Mouse (Mus musculus) ES-E14 (cell line): Measurements from ENCODE around the gene Soga3. TPM values are rescaled to one million over a fixed set of nuclear protein-coding genes. Genes with fewer than 3 reads are reported as not detected.

ENCODE experiments used
- DNase-seq: peaks from one replicate; pipeline ENCODE4 v3.0.0-alpha.2; 2013; ENCODE audit warnings: low read depth, low spot score
- H3K27ac ChIP-seq: 2 replicates; pipeline ENCODE4 v1.5.1; 2012; ENCODE audit warnings: low read depth, mild to moderate bottlenecking, low read length, moderate library complexity, mixed read lengths; ENCODE audit not compliant: poor library complexity, insufficient read depth, severe bottlenecking
- H3K36me3 ChIP-seq: 2 replicates; pipeline ENCODE4 v1.6.1; 2012; ENCODE audit warnings: mild to moderate bottlenecking, low read length, moderate library complexity, mixed read lengths; ENCODE audit not compliant: control insufficient read depth, poor library complexity, insufficient read depth, severe bottlenecking
- H3K4me1 ChIP-seq, 2 experiments: fragments of 150-350 bp in 1 of 2; sonication (generic) in 1 of 2; 2 replicates each; pipeline ENCODE4 v1.6.1; 2012; ENCODE audit warnings: low read length in 2 of 2, mild to moderate bottlenecking in 1 of 2, mixed read lengths in 1 of 2; ENCODE audit not compliant: control insufficient read depth in 2 of 2, insufficient read depth in 2 of 2, poor library complexity in 1 of 2
- H3K4me3 ChIP-seq, 2 experiments: fragments of 150-350 bp in 1 of 2; sonication (generic) in 1 of 2; 2 replicates each; pipeline ENCODE4 v1.5.1; 2012; ENCODE audit warnings: low read length in 2 of 2, low read depth in 1 of 2, mild to moderate bottlenecking in 1 of 2, mixed read lengths in 1 of 2; ENCODE audit not compliant: insufficient read depth in 1 of 2, poor library complexity in 1 of 2, severe bottlenecking in 1 of 2
- H3K9ac ChIP-seq: 2 replicates; pipeline ENCODE4 v1.6.1; 2012; ENCODE audit warnings: low read depth, mild to moderate bottlenecking, low read length, mixed read lengths; ENCODE audit not compliant: poor library complexity, insufficient read depth, severe bottlenecking
- H3K9me3 ChIP-seq: fragments of 150-350 bp; sonication (generic); 2 replicates; pipeline ENCODE4 v1.6.1; 2012; ENCODE audit warnings: low read depth, mild to moderate bottlenecking, low read length; ENCODE audit not compliant: control insufficient read depth, insufficient read depth
- CHD2 ChIP-seq: IDR thresholded peaks from 2 replicates; pipeline ENCODE4 v1.6.1; 2014; ENCODE audit warnings: mild to moderate bottlenecking, low read depth, low read length, inconsistent platforms
- HCFC1 ChIP-seq: IDR thresholded peaks from 2 replicates; pipeline ENCODE4 v1.6.1; 2012; ENCODE audit warnings: low read length, inconsistent platforms, borderline replicate concordance; ENCODE audit not compliant: insufficient read depth
- MAFK ChIP-seq: IDR thresholded peaks from 2 replicates; pipeline ENCODE4 v1.6.1; 2014; ENCODE audit warnings: mild to moderate bottlenecking, low read depth, low read length, inconsistent platforms; ENCODE audit not compliant: insufficient read depth
- ZC3H11A ChIP-seq: IDR thresholded peaks from 2 replicates; pipeline ENCODE4 v1.6.1; 2012; ENCODE audit warnings: low read depth, mild to moderate bottlenecking, inconsistent platforms, low read length, borderline replicate concordance
- ZNF384 ChIP-seq: IDR thresholded peaks from 2 replicates; pipeline ENCODE4 v1.6.1; 2012; ENCODE audit warnings: low read depth, low read length, inconsistent platforms
- in situ Hi-C, 2 experiments: fragments of 600-800 bp; cut with MboI; formaldehyde crosslinking; loops; one replicate each; pipeline ENCODE4 v1.15.1; 2025; ENCODE audit warnings: low sequenced_read_pairs in 2 of 2, inconsistent platforms in 1 of 2; ENCODE audit not compliant: unreplicated experiment in 2 of 2
- total RNA-seq: library from RNA; depleted of rRNA; stranded (reverse); fragments of 300-350 nt; gene quantifications from 2 replicates; pipeline ENCODE4 v1.2.3, GENCODE M21; 2012

The Soga3 gene
- total RNA-seq, 1 experiment, result 13.3 TPM

DNA sequence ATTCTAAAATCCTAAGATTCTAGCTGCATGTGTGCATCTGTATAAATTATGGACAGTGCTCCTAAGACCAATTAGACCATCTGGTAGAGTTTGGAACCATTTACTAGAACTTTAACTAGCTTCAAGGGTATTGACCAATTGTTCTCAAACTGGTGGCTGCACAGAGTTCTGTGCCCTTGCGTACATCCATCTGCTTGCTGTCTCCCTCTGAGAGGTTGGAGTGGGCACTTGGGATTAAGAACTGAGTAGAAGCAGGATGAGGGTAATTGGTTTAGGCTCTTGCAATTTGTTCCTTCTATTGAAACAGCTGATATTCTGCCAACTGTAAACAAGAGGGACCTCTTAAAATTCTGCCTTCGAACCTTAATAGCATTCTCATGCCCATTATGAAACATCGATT lies 11.7 kb downstream of the Soga3 start:
- no peak for DNase-seq
- no peaks in the 10 kb centered on the region for H3K4me1 ChIP-seq
- in situ Hi-C loops, result no loop called here
- TF ChIP-seq HCFC1, result no peak
- TF ChIP-seq MAFK, result no peak
- no peak for TF ChIP-seq ZNF384
- TF ChIP-seq ZC3H11A, result no peak
- no peak for TF ChIP-seq CHD2
- no peak overlapping the region for H3K27ac ChIP-seq
- H3K9me3 ChIP-seq, result no peaks in the 10 kb centered on the region
- H3K36me3 ChIP-seq, result no peaks in the 10 kb centered on the region
- H3K4me3 ChIP-seq, result no peak overlapping the region
- no peak overlapping the region for H3K9ac ChIP-seq

DNA sequence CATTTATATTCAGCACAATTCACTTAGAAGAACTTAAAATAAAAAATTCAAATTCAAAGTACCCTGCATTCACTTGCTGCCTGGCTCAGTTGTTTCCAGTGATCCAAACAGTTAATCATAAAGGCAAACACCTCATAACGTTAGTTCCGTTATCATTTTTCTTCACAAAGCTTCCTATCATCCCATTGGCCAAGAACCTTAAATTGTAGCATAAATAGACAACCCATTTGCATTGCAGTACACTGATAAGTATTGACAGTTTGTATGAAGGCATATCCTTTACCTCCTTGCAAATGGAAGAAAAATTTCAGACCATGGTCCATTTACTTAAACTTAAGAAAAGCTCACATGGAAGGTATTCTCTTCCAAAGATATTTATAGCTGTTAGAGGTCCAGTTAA lies 18.0 kb downstream of the Soga3 start:
- TF ChIP-seq CHD2, result no peak
- TF ChIP-seq ZNF384, result no peak
- TF ChIP-seq ZC3H11A, result no peak
- TF ChIP-seq MAFK, result no peak
- TF ChIP-seq HCFC1, result no peak
- no peaks in the 10 kb centered on the region for H3K4me1 ChIP-seq
- in situ Hi-C loops, result no loop called here
- H3K9me3 ChIP-seq, result no peaks in the 10 kb centered on the region
- H3K9ac ChIP-seq, result no peak overlapping the region
- no peaks in the 10 kb centered on the region for H3K36me3 ChIP-seq
- no peak overlapping the region for H3K4me3 ChIP-seq
- DNase-seq, result no peak
- H3K27ac ChIP-seq, result no peak overlapping the region

DNA sequence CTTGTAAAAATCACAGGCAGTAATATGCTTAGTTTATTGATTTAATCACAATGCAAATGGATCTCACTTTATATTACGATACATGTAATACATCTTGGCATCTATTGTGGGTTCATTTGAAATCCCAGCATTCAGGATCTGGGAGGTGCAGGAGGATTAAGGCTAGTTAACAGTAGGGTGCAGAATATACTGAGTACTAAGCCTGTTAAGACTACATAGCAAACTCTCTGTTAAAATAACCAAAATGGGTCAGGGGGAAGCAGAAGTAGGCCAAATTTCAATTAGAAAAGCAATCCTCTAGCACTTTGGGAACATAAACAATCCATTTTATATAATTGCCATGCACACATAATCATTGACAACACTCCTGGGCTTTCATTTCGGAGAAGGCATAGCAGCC lies 30.1 kb downstream of the Soga3 start:
- H3K9me3 ChIP-seq, result no peaks in the 10 kb centered on the region
- no peaks in the 10 kb centered on the region; the same call in 1 of the 2 replicates for H3K36me3 ChIP-seq
- in situ Hi-C loops, result no loop called here
- no peak overlapping the region for H3K9ac ChIP-seq
- TF ChIP-seq MAFK (no peak), CHD2 (no peak), HCFC1 (no peak), ZC3H11A (no peak), ZNF384 (no peak)
- no peaks in the 10 kb centered on the region for H3K4me1 ChIP-seq
- H3K27ac ChIP-seq, result no peak overlapping the region
- H3K4me3 ChIP-seq, result no peak overlapping the region
- DNase-seq, result no peak

DNA sequence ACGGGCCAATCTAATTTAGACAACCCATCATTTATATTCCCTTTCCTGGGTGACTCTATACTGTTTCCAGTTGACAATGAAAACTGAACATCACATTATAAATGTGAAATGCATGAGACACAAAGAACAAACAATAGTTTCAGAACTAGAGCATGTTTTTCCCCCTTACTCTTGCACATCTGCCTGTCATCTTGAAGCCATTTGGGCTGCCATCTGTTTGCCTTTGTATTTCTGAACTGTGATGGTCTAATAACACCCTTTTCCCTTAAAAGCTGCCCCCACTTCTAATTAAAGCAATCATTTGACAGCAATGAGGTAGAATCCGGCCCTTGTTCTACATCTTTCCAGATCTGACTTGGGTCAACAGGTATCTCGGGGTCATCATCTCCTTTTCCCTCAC lies 32.0 kb downstream of the Soga3 start:
- Histone ChIP-seq H3K36me3 (no peaks in the 10 kb centered on the region; the same call in 1 of the 2 replicates), H3K4me3 (no peak overlapping the region)
- no peak for DNase-seq

DNA sequence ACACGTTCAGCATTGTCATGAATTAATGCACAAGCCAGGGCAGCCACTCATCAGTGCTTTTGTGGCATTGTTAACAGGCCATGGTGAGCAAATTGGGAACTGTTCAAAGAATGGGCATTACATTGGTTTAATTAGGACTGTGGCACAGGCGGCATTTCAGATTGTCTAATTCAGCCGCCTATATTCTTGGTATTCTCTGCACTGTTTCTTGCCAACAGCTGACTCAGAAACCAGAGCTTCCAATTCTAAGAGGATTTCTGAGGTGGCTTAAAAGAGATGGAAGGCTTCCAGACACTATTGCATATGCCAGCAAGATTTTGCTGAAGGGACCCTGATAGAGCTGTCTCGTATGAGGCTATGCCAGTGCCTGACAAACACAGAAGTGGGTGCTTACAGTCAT lies 33.2 kb downstream of the Soga3 start:
- Histone ChIP-seq H3K36me3 (no peaks in the 10 kb centered on the region; the same call in 1 of the 2 replicates), H3K9ac (no peak overlapping the region), H3K9me3 (no peaks in the 10 kb centered on the region), H3K4me1 (no peaks in the 10 kb centered on the region), H3K27ac (no peak overlapping the region), H3K4me3 (no peak overlapping the region)
- in situ Hi-C loops, result no loop called here
- DNase-seq, result no peak
- TF ChIP-seq CHD2 (no peak), ZC3H11A (no peak), HCFC1 (no peak), ZNF384 (no peak), MAFK (no peak)

More for the DNA sequence above, 32.0 kb downstream of the Soga3 start:
- Histone ChIP-seq H3K9me3 (no peaks in the 10 kb centered on the region), H3K9ac (no peak overlapping the region), H3K27ac (no peak overlapping the region), H3K4me1 (no peaks in the 10 kb centered on the region)
- in situ Hi-C loops, result no loop called here
- no peak for TF ChIP-seq ZC3H11A
- no peak for TF ChIP-seq HCFC1
- TF ChIP-seq CHD2, result no peak
- no peak for TF ChIP-seq MAFK
- no peak for TF ChIP-seq ZNF384
